ENCODE assay signal across 8 mouse cellular contexts in the genomic region with DNA sequence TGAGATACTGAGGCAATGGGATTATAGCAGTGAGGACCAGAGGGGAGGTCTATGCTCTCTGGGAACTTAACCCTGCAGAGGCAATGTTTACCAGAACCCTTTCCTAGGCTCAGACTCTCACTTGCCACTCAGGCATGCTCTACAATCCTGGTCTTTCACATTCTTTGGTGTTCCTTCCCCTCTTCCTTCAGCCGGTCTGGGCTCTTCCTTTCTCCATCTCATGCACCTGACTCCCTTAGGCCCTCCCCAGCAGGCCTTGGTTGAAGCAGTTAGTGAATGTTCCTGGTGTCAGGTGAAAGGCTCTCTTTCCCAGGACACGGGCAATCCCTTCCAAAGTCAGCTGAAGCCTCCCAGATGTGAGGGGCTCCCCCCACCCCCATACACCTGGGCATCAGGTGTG. TPM values are rescaled to one million over a fixed set of nuclear protein-coding genes. Genes with fewer than 3 reads are reported as not detected.
A peak's percentile ranks its signal among the peaks of the same experiment; 100 is the strongest.
DNase-seq lines count a peak whose midpoint lies in the region; ATAC-seq and TF ChIP-seq lines count a peak whose summit lies in the region.

A gene (plus strand): TSS at position 301 of the 400 bp plus-strand sequence.

- H3K4me1 ChIP-seq in MEL (ENCODE audit: control insufficient read depth in 1 of 2, insufficient read depth in 2 of 2, low read length in 2 of 2), result peaks cover 5 to 21% of the 10 kb centered on the region in 2 experiments; a peak in 3 of 4 replicates
- H3K4me1 ChIP-seq in forebrain, embryonic 16.5 days (replicated peaks; ENCODE audit: control insufficient read depth, insufficient read depth, low read length), result peaks cover 24% of the 10 kb centered on the region
- H3K4me1 ChIP-seq in hindbrain, embryonic 14.5 days (replicated peaks; ENCODE audit: control insufficient read depth, insufficient read depth, low read length), result peaks cover 22% of the 10 kb centered on the region
- H3K4me1 ChIP-seq in liver, embryonic 16.5 days (ENCODE audit: control insufficient read depth, low read depth, low read length), result peaks cover 26% of the 10 kb centered on the region

- peak; percentile 16 for ATAC-seq in forebrain, embryonic 16.5 days
- no peak; the same call in 1 of the 2 replicates for ATAC-seq in hindbrain, embryonic 14.5 days (ENCODE audit: low FRiP score)
- ATAC-seq in liver, embryonic 16.5 days (ENCODE audit: low read depth), result no peak

- peak within 1 kb of the TSS; percentile 90 for H3K9ac ChIP-seq in MEL (ENCODE audit: control insufficient read depth, low read depth, low read length, poor library complexity, severe bottlenecking)
- peak within 1 kb of the TSS; percentile 86 for H3K9ac ChIP-seq in forebrain, embryonic 16.5 days (replicated peaks; ENCODE audit: low read depth, low read length)
- peak within 1 kb of the TSS; percentile 78 for H3K9ac ChIP-seq in hindbrain, embryonic 14.5 days
- H3K9ac ChIP-seq in liver, embryonic 16.5 days (ENCODE audit: low read depth, low read length), result peak within 1 kb of the TSS; percentile 81

- no peak for DNase-seq in frontal cortex, adult 2 months (ENCODE audit: extremely low spot score in 1 of 2, low spot score in 1 of 2)
- no peak for DNase-seq in frontal cortex, postnatal 25 days (ENCODE audit: low spot score in 2 of 2)
- no peak for DNase-seq in MEL (ENCODE audit: low read depth, low spot score)
- no peak for DNase-seq in hindbrain, embryonic 14.5 days (ENCODE audit: low spot score)
- no peak for DNase-seq in right cerebral cortex, postnatal 25 days
- no peak for DNase-seq in ovary, postnatal 36 days (ENCODE audit: low spot score)

- WGBS in forebrain, embryonic 16.5 days, result 6% methylated on average over 2 of the region's 2 CpGs
- WGBS in hindbrain, embryonic 14.5 days, result 3% methylated on average over 2 of the region's 2 CpGs
- WGBS in liver, embryonic 16.5 days (ENCODE audit: insufficient replicate concordance), result 2% methylated on average over 2 of the region's 2 CpGs

- H3K9me3 ChIP-seq in MEL (replicated peaks; ENCODE audit: insufficient read depth, low read length), result no peaks in the 10 kb centered on the region
- no peaks in the 10 kb centered on the region for H3K9me3 ChIP-seq in forebrain, embryonic 16.5 days (ENCODE audit: control insufficient read depth, low read length)
- H3K9me3 ChIP-seq in hindbrain, embryonic 14.5 days (ENCODE audit: control insufficient read depth, low read length), result no peaks in the 10 kb centered on the region
- no peaks in the 10 kb centered on the region for H3K9me3 ChIP-seq in liver, embryonic 16.5 days (replicated peaks; ENCODE audit: control insufficient read depth, low read length)

- TF ChIP-seq POLR2A in MEL (IDR thresholded peaks at IDR 0.05; ENCODE audit: control insufficient read depth in 1 of 2, insufficient read depth in 1 of 2, low read depth in 1 of 2, low read length in 2 of 2, poor library complexity in 1 of 2), result no peak

- TF ChIP-seq RAD21 in MEL (IDR thresholded peaks at IDR 0.05; ENCODE audit: low read depth, low read length), result no peak

- H3K36me3 ChIP-seq in MEL (ENCODE audit: control insufficient read depth in 1 of 2, insufficient read depth in 2 of 2, low read length in 2 of 2), result peaks cover 0 to 24% of the 10 kb centered on the region in 2 experiments; a peak in 2 of 4 replicates
- H3K36me3 ChIP-seq in forebrain, embryonic 16.5 days (ENCODE audit: control insufficient read depth, insufficient read depth), result peaks cover 10% of the 10 kb centered on the region; the same call in 1 of the 2 replicates
- H3K36me3 ChIP-seq in hindbrain, embryonic 14.5 days (replicated peaks; ENCODE audit: control insufficient read depth, insufficient read depth), result peaks cover 34% of the 10 kb centered on the region
- no peaks in the 10 kb centered on the region for H3K36me3 ChIP-seq in liver, embryonic 16.5 days (ENCODE audit: control insufficient read depth, insufficient read depth)

- peak within 1 kb of the TSS; percentile 86 for H3K27ac ChIP-seq in MEL (ENCODE audit: control insufficient read depth, low read depth, low read length)
- H3K27ac ChIP-seq in forebrain, embryonic 16.5 days (ENCODE audit: low read length), result peak within 1 kb of the TSS; percentile 83
- peak within 1 kb of the TSS; percentile 73 for H3K27ac ChIP-seq in hindbrain, embryonic 14.5 days
- peak within 1 kb of the TSS; percentile 81 for H3K27ac ChIP-seq in liver, embryonic 16.5 days (ENCODE audit: low read length)

- peak within 1 kb of the TSS; percentile 84 to 89 for H3K4me3 ChIP-seq in MEL (ENCODE audit: control insufficient read depth in 1 of 2, insufficient read depth in 1 of 2, low read depth in 2 of 2, low read length in 2 of 2)
- H3K4me3 ChIP-seq in forebrain, embryonic 16.5 days (replicated peaks; ENCODE audit: low read length), result peak within 1 kb of the TSS; percentile 82
- peak within 1 kb of the TSS; percentile 46 for H3K4me3 ChIP-seq in hindbrain, embryonic 14.5 days (replicated peaks; ENCODE audit: low read length)
- peak within 1 kb of the TSS; percentile 85 for H3K4me3 ChIP-seq in liver, embryonic 16.5 days (ENCODE audit: low read depth, low read length)

- no peak for TF ChIP-seq CTCF in MEL (IDR thresholded peaks at IDR 0.05 in 2 of 3, conservative IDR thresholded peaks at IDR 0.05 in 1 of 3; ENCODE audit: control insufficient read depth in 1 of 3, insufficient read depth in 1 of 3, low read depth in 2 of 3, low read length in 3 of 3, poor library complexity in 1 of 3, severe bottlenecking in 1 of 3)

- peaks cover 27% of the 10 kb centered on the region for H3K79me2 ChIP-seq in MEL (ENCODE audit: control insufficient read depth, insufficient read depth, low read length, poor library complexity)

- no peaks in the 10 kb centered on the region for H3K27me3 ChIP-seq in MEL (ENCODE audit: control insufficient read depth in 1 of 2, insufficient read depth in 2 of 2, low read length in 2 of 2)
- H3K27me3 ChIP-seq in forebrain, embryonic 16.5 days (replicated peaks; ENCODE audit: control insufficient read depth, insufficient read depth, low read length), result no peaks in the 10 kb centered on the region
- no peaks in the 10 kb centered on the region for H3K27me3 ChIP-seq in hindbrain, embryonic 14.5 days (ENCODE audit: control insufficient read depth, insufficient read depth, low read length)
- no peaks in the 10 kb centered on the region for H3K27me3 ChIP-seq in liver, embryonic 16.5 days (ENCODE audit: control insufficient read depth, insufficient read depth, low read depth, low read length)

- H3K4me2 ChIP-seq in forebrain, embryonic 16.5 days (ENCODE audit: low read length), result peak within 1 kb of the TSS; percentile 98
- peak within 1 kb of the TSS; percentile 82 for H3K4me2 ChIP-seq in hindbrain, embryonic 14.5 days (replicated peaks)
- peak within 1 kb of the TSS; percentile 91 for H3K4me2 ChIP-seq in liver, embryonic 16.5 days (ENCODE audit: low read depth, low read length)

- no peak for TF ChIP-seq EP300 in MEL (IDR thresholded peaks at IDR 0.05; ENCODE audit: low read depth in 1 of 2, low read length in 2 of 2)

TF ChIP-seq in MEL, 35 proteins besides CTCF, POLR2A, EP300 and RAD21:
- TF ChIP-seq ZC3H11A (IDR thresholded peaks at IDR 0.05; ENCODE audit: low read depth, low read length), result no peak
- TF ChIP-seq KAT2A (conservative IDR thresholded peaks at IDR 0.05; ENCODE audit: low read depth, low read length), result no peak
- no peak for TF ChIP-seq USF1 (IDR thresholded peaks at IDR 0.05; ENCODE audit: low read depth, low read length)
- TF ChIP-seq SIN3A (IDR thresholded peaks at IDR 0.05; ENCODE audit: low read length), result no peak
- TF ChIP-seq TBP (IDR thresholded peaks at IDR 0.05; ENCODE audit: low read depth, low read length), result no peak

RNA-seq across cellular contexts. Expression of the gene that starts here (rescaled TPM):
- polyA plus RNA-seq in frontal cortex, adult 2 months (2012; rRNA removed), result 108 and 129 TPM in 2 replicates
- 103 and 107 TPM in 2 replicates for total RNA-seq in MEL (2012; rRNA removed)
- 100 to 1,000 TPM in 1 of 2 experiments, not detected in 1; 135 TPM for polyA plus RNA-seq in MEL (2012; ENCODE audit: insufficient read depth in 1 of 2, insufficient read length in 2 of 2, low read depth in 1 of 2, low replicate concordance in 2 of 2, missing spikeins in 1 of 2)
- 124 and 125 TPM in 2 replicates for polyA plus RNA-seq in forebrain, embryonic 16.5 days (2015; fragmentation: Nextera tagmentation; extraction: Ambion mirVana)
- 147 and 154 TPM in 2 replicates for polyA plus RNA-seq in hindbrain, embryonic 14.5 days (2014; fragmentation: Nextera tagmentation; extraction: Ambion mirVana)
- polyA plus RNA-seq in liver, embryonic 16.5 days (2015; fragmentation: Nextera tagmentation; extraction: Ambion mirVana), result 91.7 and 106 TPM in 2 replicates
